Mouse (Mus musculus): ENCODE data around the gene Tomm22. TPM values are rescaled to one million over a fixed set of nuclear protein-coding genes. Genes with fewer than 3 reads are reported as not detected.
A peak's percentile ranks its signal among the peaks of the same experiment; 100 is the strongest.
"Not testable (repeated sequence)": the region's sequence is repeated elsewhere in the genome, so short reads cannot be mapped to it uniquely, and the experiment has no call there.

The Tomm22 gene
- polyA plus RNA-seq, 1 experiment from 2014 or later, result 263 TPM

DNA sequence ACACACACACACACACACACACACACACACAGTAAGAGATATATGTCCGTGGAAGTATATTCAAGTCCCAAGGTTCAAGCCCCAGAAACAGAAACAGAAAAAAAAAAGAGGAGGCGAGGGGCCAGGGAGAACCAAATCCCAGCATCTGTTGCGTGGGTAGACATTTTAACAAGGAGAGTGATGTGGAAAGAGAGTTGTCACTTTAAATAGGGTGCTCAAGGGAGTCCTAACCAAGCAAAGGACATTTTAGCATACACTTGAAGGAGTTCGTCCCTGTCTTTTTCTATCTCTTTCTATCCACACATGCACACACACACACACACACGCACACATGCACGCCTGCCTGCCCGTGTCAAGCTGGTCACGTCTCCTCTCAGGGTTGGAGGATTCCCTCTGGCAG is 6.0 kb upstream of the Tomm22 start:
- WGBS, result 89% methylated on average over 8 of the region's 8 CpGs
- no peaks in the 10 kb centered on the region for H3K27me3 ChIP-seq
- H3K36me3 ChIP-seq, result peaks cover 49% of the 10 kb centered on the region
- peaks cover 5% of the 10 kb centered on the region for H3K4me1 ChIP-seq (replicated peaks)
- no peak overlapping the region for H3K4me2 ChIP-seq
- ATAC-seq (ENCODE audit: low read depth), result no peak
- H3K9me3 ChIP-seq, result no peaks in the 10 kb centered on the region
- no peak overlapping the region for H3K9ac ChIP-seq
- H3K4me3 ChIP-seq, result no peak overlapping the region
- H3K27ac ChIP-seq (replicated peaks), result no peak overlapping the region

DNA sequence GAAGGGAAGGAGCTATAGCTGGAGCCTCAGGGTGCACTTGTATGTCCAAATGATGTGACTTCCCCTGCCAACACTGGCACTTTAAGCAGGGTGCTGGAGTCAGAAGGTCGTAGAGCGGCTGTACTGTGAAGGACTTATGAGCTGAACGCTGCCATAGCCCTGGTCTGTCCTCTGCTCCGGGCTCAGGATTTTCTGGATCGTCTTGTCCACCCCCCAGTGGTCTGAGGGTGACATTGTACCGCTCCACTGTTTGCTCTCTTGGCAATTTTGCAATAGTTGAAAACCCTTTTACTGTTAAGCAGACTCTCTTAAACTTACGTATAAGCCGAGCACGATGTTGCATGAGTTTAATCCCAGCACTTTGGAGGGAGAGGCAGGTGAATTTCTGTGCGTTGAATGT is 1.5 kb upstream of the Tomm22 start:
- Histone ChIP-seq H3K4me3 (no peak overlapping the region), H3K4me1 (replicated peaks) (peaks cover 7% of the 10 kb centered on the region), H3K9me3 (no peaks in the 10 kb centered on the region), H3K27ac (replicated peaks) (no peak overlapping the region), H3K9ac (no peak overlapping the region), H3K4me2 (no peak overlapping the region), H3K27me3 (no peaks in the 10 kb centered on the region), H3K36me3 (peaks cover 46% of the 10 kb centered on the region)
- ATAC-seq (ENCODE audit: low read depth), result no peak
- WGBS, result 79% methylated on average over 10 of the region's 10 CpGs

DNA sequence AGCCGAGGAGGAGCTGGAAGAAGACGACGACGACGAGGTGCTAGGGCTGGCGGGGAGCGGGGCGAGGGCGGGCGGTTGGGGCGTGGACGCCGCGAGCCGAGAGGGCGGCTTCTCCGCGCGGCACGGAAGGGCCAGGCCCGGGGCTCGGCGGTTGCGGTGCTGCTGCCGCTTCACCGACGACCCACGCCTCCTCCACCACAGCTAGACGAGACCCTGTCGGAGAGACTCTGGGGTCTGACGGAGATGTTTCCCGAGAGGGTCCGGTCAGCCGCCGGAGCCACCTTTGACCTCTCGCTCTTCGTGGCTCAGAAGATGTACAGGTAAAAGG is 275 bp downstream of the Tomm22 start:
- Histone ChIP-seq H3K27ac (replicated peaks) (0 out of 2 replicates have a peak overlapping the region, but pooled peaks have one; percentile 56), H3K4me3 (peak overlapping the region; percentile 84), H3K4me2 (peak overlapping the region; percentile 84), H3K9me3 (no peaks in the 10 kb centered on the region), H3K9ac (peak overlapping the region; percentile 88), H3K36me3 (peaks cover 54% of the 10 kb centered on the region), H3K27me3 (no peaks in the 10 kb centered on the region), H3K4me1 (replicated peaks) (peaks cover 7% of the 10 kb centered on the region)
- under 1% methylated on average over 37 of the region's 37 CpGs for WGBS
- ATAC-seq (ENCODE audit: low read depth), result peak; percentile 52

DNA sequence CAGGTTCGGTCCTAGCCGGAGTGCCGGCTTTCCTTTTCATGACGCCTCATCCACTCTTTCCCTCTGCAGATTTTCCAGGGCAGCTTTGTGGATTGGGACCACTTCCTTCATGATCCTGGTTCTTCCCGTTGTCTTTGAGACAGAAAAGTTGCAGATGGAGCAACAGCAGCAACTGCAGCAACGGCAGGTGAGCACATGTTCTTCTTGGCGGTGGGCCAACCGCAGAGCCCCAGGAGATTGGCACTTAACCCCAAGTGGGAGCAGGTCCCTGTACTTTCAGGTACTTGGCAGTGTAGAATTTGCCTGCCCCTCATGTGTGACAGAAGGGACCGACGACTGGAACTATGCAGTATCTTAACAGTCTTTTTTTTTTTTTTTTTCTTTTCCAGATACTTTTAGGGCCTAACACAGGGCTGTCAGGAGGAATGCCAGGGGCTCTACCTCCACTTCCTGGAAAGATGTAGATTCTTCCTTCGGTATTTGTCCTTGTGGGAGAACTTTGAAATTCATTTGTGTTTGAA is 1.2 kb downstream of the Tomm22 start:
- H3K9me3 ChIP-seq; H3K4me1 ChIP-seq (replicated peaks); H3K27me3 ChIP-seq; H3K27ac ChIP-seq (replicated peaks); ATAC-seq (ENCODE audit: low read depth): not testable (repeated sequence)
- 87% methylated on average over 11 of the region's 11 CpGs for WGBS
- peaks cover 54% of the 10 kb centered on the region for H3K36me3 ChIP-seq
- H3K4me2 ChIP-seq, result peak overlapping the region; percentile 84
- H3K9ac ChIP-seq, result 0 out of 2 replicates have a peak overlapping the region, but pooled peaks have one; percentile 38
- H3K4me3 ChIP-seq, result peak overlapping the region; percentile 84

DNA sequence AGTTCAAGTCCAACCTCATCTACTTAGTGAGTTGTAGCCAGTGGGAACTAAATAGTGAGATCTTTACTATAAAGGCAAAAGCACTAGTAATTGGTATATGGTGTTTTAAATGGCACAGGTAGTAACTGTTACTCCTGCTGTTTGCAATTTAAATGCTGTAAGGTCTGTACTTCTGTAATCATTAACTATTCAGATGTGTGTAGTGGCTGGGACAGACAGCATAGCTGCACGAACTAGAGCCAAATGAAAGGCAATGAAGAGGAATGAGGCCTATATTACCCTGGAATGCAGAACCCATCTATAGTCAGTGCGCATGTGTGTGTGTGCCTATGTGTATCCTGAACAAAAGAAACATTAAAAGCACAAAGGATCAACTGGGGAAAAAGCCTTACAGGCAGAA is 7.3 kb downstream of the Tomm22 start:
- Histone ChIP-seq H3K4me1 (replicated peaks) (peaks cover 17% of the 10 kb centered on the region), H3K4me3 (no peak overlapping the region), H3K4me2 (no peak overlapping the region), H3K9ac (no peak overlapping the region), H3K9me3 (no peaks in the 10 kb centered on the region), H3K27ac (replicated peaks) (no peak overlapping the region), H3K27me3 (no peaks in the 10 kb centered on the region), H3K36me3 (peaks cover 45% of the 10 kb centered on the region)
- no peak for ATAC-seq (ENCODE audit: low read depth)
- WGBS, result 83% methylated on average over 2 of the region's 2 CpGs

DNA sequence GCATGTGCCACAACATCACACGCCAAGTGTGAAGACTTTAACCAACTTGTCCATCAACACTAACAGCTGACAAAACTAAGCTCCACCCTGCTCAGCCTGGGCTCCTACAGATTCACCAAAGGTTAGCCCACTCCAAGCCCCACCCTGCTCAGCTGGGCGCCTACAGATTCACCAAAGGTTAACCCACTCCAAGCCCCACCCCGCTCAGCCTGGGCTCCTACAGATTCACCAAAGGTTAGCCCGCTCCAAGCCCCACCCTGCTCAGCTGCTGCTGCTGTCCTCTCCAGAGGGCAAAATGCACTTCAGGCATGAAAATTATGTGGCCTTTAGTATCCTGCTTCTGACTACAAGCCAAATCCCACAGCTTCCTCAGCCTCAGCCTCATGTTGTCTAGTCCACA is 11.3 kb downstream of the Tomm22 start:
- Histone ChIP-seq H3K4me1 (replicated peaks) (peaks cover 54% of the 10 kb centered on the region), H3K4me3 (no peak overlapping the region)
- 88% methylated on average over 4 of the region's 4 CpGs for WGBS

DNA sequence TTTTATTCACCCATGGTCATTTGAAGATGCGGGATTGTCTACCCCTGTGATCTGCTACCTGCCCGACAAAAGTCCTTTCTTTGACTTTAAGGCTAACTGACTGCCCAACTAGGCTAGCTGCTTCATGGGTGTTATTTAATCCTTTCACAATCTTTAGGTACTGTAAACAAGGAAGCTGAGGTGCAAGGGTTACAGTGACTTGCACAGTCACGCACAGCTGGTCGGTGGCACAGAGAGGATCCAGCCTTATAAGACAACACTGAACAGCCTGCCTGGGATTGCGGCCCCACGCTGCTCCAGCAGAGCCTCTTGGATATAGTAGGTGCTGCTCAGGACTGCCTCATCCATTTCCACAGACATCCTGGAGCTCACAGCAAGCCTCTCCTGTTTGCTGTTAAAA is 12.5 kb downstream of the Tomm22 start:
- Histone ChIP-seq H3K27ac (replicated peaks) (no peak overlapping the region), H3K4me1 (replicated peaks) (peaks cover 56% of the 10 kb centered on the region), H3K9ac (peak overlapping the region; percentile 95; the same call in 1 of the 2 replicates), H3K4me2 (peak overlapping the region; percentile 87), H3K27me3 (no peaks in the 10 kb centered on the region), H3K4me3 (no peak overlapping the region), H3K9me3 (no peaks in the 10 kb centered on the region), H3K36me3 (0 out of 2 replicates have a peak, but pooled peaks cover 8% of the 10 kb centered on the region)
- ATAC-seq (ENCODE audit: low read depth), result no peak
- WGBS, result 88% methylated on average over 6 of the region's 6 CpGs

More for the DNA sequence above, 11.3 kb downstream of the Tomm22 start:
- no peak overlapping the region for H3K9ac ChIP-seq
- H3K9me3 ChIP-seq, result no peaks in the 10 kb centered on the region
- no peak overlapping the region for H3K4me2 ChIP-seq
- ATAC-seq (ENCODE audit: low read depth), result no peak
- no peaks in the 10 kb centered on the region for H3K27me3 ChIP-seq
- peaks cover 9% of the 10 kb centered on the region; the same call in 1 of the 2 replicates for H3K36me3 ChIP-seq
- no peak overlapping the region for H3K27ac ChIP-seq (replicated peaks)

DNA sequence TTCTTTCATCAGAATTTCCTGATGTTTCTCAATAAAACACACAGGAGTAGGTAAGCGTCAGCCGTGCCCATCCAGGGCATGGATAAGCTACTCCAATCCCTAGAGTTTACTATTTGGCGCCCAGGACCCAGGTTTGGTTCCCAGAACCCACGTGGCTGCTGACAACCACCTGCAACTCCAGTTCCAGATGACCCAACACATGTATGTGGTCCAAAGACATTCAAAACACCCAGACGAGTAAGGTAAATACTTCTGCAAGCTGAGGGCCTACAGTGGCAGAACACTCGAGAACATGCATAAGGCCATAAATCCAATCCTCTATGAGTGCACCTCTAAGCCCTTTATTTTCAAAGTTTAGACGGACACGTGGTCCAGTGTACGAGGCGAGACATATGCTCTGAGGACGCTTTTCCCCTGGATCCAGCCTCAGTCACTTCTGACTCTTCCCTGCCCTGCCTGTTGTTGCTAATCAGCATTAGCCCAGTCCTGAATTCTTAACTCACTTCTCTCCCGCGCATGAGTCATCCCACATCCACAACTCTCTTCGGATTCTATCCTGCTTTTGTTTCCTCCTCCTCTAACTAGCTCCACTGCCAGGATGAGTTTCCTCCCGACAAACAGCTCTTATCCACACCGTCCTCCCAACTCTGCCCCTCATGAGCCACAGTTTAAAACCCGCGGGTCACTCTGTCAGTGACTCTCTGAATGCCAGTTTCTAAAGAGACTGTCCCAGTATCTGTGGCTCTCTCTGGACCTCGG is 13.2 kb downstream of the Tomm22 start:
- 78% methylated on average over 19 of the region's 19 CpGs for WGBS
- Histone ChIP-seq H3K27me3 (no peaks in the 10 kb centered on the region), H3K4me2 (peak overlapping the region; percentile 87), H3K27ac (replicated peaks) (no peak overlapping the region), H3K4me1 (replicated peaks) (peaks cover 61% of the 10 kb centered on the region), H3K9me3 (no peaks in the 10 kb centered on the region), H3K36me3 (0 out of 2 replicates have a peak, but pooled peaks cover 8% of the 10 kb centered on the region), H3K4me3 (peak overlapping the region; percentile 93), H3K9ac (peak overlapping the region; percentile 95)
- no peak for ATAC-seq (ENCODE audit: low read depth)

DNA sequence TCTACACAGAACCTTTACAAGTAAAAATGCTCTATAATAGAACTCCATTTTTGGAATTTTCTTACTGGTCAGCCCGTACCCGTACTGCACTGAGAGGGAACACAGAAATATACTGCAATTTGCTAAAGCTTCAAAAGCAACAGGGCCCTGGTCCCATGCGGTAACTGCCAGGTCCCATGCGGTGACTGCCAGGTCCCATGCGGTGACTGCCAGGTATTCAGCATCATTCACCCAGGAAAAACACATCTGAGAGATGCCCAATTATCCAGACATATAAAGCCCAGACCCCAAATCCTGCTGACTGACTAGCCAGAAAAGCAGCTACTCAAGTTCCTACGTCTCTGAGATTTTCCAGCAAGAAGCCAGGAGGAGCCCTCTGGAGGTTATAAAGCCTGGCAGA is 14.0 kb downstream of the Tomm22 start:
- ATAC-seq (ENCODE audit: low read depth), result no peak

DNA sequence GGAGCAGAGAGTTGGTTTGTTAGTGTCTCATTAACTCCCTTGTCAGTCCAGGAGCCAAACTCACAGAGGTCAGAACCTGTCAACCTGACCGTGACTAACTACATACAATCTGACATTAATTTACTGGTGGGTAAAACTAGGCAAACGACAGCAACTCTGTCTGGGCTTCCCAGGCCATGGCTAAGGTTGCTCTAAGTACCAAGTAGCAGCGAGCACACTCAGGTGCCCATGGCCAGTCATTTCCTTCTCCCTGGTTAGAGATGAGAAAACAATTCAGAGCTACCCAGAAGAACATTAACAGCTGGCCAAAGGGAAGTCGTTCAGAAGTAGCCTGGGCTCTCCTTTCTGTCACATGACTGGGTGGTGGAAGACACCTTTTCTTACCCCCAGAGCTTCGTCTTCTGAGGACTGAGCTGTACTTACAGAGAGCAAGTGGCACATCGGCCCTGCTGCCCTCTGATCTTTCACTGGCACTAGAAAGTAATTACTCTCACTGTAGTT is 14.5 kb downstream of the Tomm22 start:
- no peak for ATAC-seq (ENCODE audit: low read depth)
- Histone ChIP-seq H3K27me3 (no peaks in the 10 kb centered on the region), H3K9ac (peak overlapping the region; percentile 95), H3K4me3 (peak overlapping the region; percentile 93), H3K27ac (replicated peaks) (no peak overlapping the region), H3K4me2 (peak overlapping the region; percentile 87), H3K9me3 (no peaks in the 10 kb centered on the region), H3K4me1 (replicated peaks) (peaks cover 69% of the 10 kb centered on the region), H3K36me3 (0 out of 2 replicates have a peak, but pooled peaks cover 3% of the 10 kb centered on the region)
- 49% methylated on average over 6 of the region's 6 CpGs for WGBS

More for the DNA sequence above, 14.0 kb downstream of the Tomm22 start:
- 0 out of 2 replicates have a peak, but pooled peaks cover 4% of the 10 kb centered on the region for H3K36me3 ChIP-seq
- peak overlapping the region; percentile 87 for H3K4me2 ChIP-seq
- H3K27me3 ChIP-seq, result no peaks in the 10 kb centered on the region
- H3K27ac ChIP-seq (replicated peaks), result no peak overlapping the region
- peak overlapping the region; percentile 95 for H3K9ac ChIP-seq
- H3K4me1 ChIP-seq (replicated peaks), result peaks cover 64% of the 10 kb centered on the region
- H3K9me3 ChIP-seq, result no peaks in the 10 kb centered on the region
- 82% methylated on average over 6 of the region's 6 CpGs for WGBS
- H3K4me3 ChIP-seq, result peak overlapping the region; percentile 93

DNA sequence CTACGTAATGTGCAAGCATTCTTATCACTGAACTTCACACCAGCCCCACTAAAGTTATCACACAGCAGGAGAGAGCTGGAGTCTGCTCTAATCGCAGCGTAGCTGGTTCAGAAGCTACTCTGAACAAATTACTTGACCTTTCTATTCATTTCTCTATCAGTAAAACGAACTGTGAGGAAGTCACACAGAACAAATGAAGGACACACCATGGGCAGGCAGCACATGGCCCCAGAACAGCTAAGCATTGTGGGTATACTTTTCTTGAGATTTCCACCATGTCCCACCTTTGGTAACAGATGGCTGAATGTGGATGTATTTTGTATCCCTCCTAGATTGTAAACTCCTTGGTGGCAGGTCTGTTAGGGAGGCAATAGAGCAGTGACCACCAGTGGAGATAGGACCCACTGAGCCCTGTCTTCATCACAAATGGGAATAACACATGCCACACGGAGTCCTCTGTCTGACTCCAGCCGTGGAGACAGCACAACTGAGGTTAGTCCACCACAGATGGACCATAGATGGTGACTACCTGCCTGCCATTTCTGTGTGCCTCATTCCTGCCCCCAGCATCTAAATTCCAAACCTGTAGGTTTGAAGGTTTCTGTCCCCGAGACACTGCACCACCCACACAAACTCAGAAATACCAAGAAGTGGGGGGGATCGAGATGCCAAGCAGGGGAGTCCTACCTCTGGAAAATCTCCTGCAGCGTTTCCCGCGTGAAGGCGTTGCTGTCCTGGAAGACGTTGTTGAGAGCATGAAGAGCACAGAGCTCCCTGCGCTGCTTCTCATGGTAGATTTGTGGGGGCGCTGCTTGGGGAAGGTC is 15.6 kb downstream of the Tomm22 start:
- Histone ChIP-seq H3K9ac (peak overlapping the region; percentile 95), H3K4me2 (peak overlapping the region; percentile 87), H3K4me3 (peak overlapping the region; percentile 93), H3K27ac (replicated peaks) (no peak overlapping the region), H3K36me3 (0 out of 2 replicates have a peak, but pooled peaks cover 3% of the 10 kb centered on the region), H3K27me3 (no peaks in the 10 kb centered on the region), H3K4me1 (replicated peaks) (peaks cover 64% of the 10 kb centered on the region), H3K9me3 (no peaks in the 10 kb centered on the region)
- no peak for ATAC-seq (ENCODE audit: low read depth)
- 18% methylated on average over 15 of the region's 15 CpGs for WGBS

DNA sequence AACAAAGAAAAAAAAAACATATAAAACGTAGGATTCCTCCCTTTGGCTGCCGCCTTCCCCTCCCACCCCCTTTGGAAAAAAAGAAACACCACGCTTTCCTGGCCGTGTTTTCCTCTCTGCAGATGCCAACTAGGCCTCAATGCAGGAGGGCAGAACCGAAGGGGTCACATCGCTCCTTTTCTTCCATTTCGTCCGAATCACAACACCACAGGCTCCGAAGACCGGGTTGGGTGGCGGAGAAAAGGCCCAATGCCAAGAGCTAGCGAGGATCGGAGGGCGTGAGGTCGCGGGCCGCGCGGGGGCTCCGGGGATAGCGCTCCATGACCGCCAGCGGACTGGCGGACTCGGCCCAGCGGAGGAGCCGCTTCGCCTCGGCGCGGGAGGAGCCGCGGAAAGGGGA is 16.5 kb downstream of the Tomm22 start:
- peak overlapping the region; percentile 95 for H3K9ac ChIP-seq
- H3K36me3 ChIP-seq, result 0 out of 2 replicates have a peak, but pooled peaks cover 3% of the 10 kb centered on the region
- peaks cover 69% of the 10 kb centered on the region for H3K4me1 ChIP-seq (replicated peaks)
- no peaks in the 10 kb centered on the region for H3K27me3 ChIP-seq
- peak overlapping the region; percentile 87 for H3K4me2 ChIP-seq
- H3K27ac ChIP-seq (replicated peaks), result peak overlapping the region; percentile 96
- ATAC-seq (ENCODE audit: low read depth), result no peak
- no peaks in the 10 kb centered on the region for H3K9me3 ChIP-seq
- peak overlapping the region; percentile 93 for H3K4me3 ChIP-seq
- under 1% methylated on average over 33 of the region's 33 CpGs for WGBS

Data from neural tube, embryonic 13.5 days (tissue).